Mouse (Mus musculus): ENCODE measurements around the gene Esr1. TPM values are rescaled to one million over a fixed set of nuclear protein-coding genes. Genes with fewer than 3 reads are reported as not detected.

The Esr1 gene
- polyA plus RNA-seq, 1 experiment from 2014 or later: 0.77 TPM

DNA sequence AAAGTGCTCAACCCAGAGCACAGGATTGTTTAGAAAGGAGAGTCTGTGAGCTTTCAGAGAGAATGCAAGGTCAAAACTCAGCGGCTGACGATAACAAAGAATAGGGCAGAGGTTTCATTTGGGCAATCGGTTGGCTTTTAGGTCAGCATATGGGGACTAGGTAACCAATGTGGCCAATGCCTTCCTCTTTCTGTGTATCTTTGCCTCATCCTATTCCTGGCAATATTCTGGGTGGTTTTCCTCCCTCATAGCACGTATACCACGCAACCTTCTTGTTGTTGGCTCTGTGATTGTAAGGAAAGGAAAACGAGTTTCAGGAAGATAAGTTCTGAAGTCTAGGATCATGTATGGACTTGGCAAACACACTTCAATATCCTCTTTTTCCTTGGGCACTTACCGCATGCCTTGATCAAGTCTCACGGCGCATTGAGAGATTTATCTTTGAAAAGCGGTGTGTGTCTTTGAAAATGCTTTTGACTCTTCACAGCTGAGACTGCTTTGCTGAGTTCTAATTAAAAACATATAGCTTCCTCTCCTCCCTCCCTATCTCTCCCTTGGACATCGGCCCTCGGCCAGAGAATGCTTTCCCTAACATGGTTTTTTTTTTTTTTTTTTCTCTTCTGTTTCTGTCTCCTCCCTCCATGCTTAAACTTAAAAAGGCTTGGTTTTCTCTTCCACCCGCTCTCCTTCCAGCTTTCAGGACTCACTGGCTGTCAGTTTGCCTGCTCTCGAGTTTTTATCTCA, 22.1 kb downstream of the Esr1 start:
- Histone ChIP-seq H3K27me3 (replicated peaks; ENCODE audit: control insufficient read depth, insufficient read depth, low read length) (no peaks in the 10 kb centered on the region), H3K9ac (ENCODE audit: low read depth, low read length) (no peak overlapping the region), H3K4me2 (replicated peaks; ENCODE audit: low read depth) (no peak overlapping the region), H3K4me1 (replicated peaks; ENCODE audit: control insufficient read depth, insufficient read depth, low read length) (no peaks in the 10 kb centered on the region), H3K4me3 (ENCODE audit: low read depth, low read length) (no peak overlapping the region), H3K9me3 (ENCODE audit: control insufficient read depth) (no peaks in the 10 kb centered on the region), H3K27ac (ENCODE audit: low read depth, low read length) (no peak overlapping the region), H3K36me3 (ENCODE audit: control insufficient read depth, insufficient read depth) (no peaks in the 10 kb centered on the region)
- TF ChIP-seq CTCF (IDR thresholded peaks at IDR 0.05; ENCODE audit: low read depth): no peak
- ATAC-seq: no peak
- 62% methylated on average over 14 of the region's 14 CpGs for WGBS

DNA sequence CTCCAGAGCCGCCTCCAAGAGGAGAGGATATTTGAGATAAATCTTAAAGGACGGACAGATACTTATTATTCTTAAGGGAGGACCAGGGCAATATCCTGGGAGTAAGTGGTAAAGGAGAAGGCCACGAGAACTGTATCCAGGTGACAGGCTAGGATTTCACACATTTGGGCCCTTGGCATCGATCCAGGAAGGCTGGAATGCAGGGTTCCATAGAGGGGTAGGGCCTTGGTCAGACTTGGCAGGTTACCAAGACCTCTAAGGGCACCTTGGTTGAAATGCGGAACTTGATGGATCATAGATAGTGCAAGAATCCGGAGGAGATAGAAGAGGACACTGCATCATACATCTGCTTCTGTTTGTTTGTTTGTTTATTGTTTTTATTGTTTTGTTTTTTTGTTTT, 24.3 kb downstream of the Esr1 start:
- WGBS: 80% methylated on average over 6 of the region's 6 CpGs
- no peak for ATAC-seq
- Histone ChIP-seq H3K4me1 (replicated peaks; ENCODE audit: control insufficient read depth, insufficient read depth, low read length) (no peaks in the 10 kb centered on the region), H3K27ac (ENCODE audit: low read depth, low read length) (no peak overlapping the region), H3K9me3 (ENCODE audit: control insufficient read depth) (no peaks in the 10 kb centered on the region), H3K4me2 (replicated peaks; ENCODE audit: low read depth) (no peak overlapping the region), H3K9ac (ENCODE audit: low read depth, low read length) (no peak overlapping the region), H3K4me3 (ENCODE audit: low read depth, low read length) (no peak overlapping the region), H3K27me3 (replicated peaks; ENCODE audit: control insufficient read depth, insufficient read depth, low read length) (no peaks in the 10 kb centered on the region), H3K36me3 (ENCODE audit: control insufficient read depth, insufficient read depth) (no peaks in the 10 kb centered on the region)
- TF ChIP-seq CTCF (IDR thresholded peaks at IDR 0.05; ENCODE audit: low read depth): no peak

DNA sequence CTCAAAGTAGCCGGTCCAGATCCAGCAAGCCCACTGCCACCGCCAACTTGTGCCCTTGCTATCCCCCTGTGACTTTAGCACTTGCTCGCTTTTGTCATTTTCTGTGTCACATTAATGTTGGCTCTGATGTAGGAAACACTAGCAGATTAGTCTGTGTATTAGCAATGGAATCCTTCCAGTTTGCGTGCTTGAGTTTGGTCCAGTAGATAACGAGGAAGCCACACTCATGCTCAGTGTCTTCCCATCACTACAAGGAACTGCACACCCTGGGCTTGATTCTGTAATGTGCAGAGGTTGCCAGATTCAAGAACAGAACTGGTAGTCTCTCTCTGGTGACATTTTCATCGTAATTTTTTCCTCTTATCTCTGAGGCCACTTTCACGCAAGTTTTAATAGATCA, 34.7 kb downstream of the Esr1 start:
- Histone ChIP-seq H3K27me3 (replicated peaks; ENCODE audit: control insufficient read depth, insufficient read depth, low read length) (no peaks in the 10 kb centered on the region), H3K9ac (ENCODE audit: low read depth, low read length) (no peak overlapping the region), H3K36me3 (ENCODE audit: control insufficient read depth, insufficient read depth) (no peaks in the 10 kb centered on the region), H3K27ac (ENCODE audit: low read depth, low read length) (no peak overlapping the region), H3K4me3 (ENCODE audit: low read depth, low read length) (no peak overlapping the region), H3K4me1 (replicated peaks; ENCODE audit: control insufficient read depth, insufficient read depth, low read length) (no peaks in the 10 kb centered on the region), H3K9me3 (ENCODE audit: control insufficient read depth) (no peaks in the 10 kb centered on the region), H3K4me2 (replicated peaks; ENCODE audit: low read depth) (no peak overlapping the region)
- TF ChIP-seq CTCF (IDR thresholded peaks at IDR 0.05; ENCODE audit: low read depth): no peak
- 81% methylated on average over 7 of the region's 7 CpGs for WGBS
- ATAC-seq: no peak

DNA sequence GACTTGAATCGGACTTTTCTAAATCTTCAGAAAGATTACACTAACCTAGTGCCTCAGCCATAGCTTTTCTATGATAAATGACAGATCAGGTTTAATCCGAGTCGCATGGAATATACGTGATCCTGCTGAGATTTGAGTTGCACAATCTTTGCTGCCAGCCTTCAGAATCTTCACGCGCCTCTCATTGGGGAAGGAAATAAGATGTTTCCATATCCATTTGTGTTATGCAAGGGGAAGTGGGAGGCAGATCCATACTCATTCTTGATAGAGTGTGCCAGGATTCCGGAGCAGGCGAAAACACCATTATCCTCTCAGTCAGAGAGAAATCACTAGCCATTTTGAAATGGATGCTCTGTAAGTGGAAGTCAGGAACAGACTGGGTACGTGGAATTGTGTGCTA, 35.5 kb downstream of the Esr1 start:
- ATAC-seq: no peak
- H3K4me3 ChIP-seq (ENCODE audit: low read depth, low read length): no peak overlapping the region
- no peak overlapping the region for H3K4me2 ChIP-seq (replicated peaks; ENCODE audit: low read depth)
- H3K36me3 ChIP-seq (ENCODE audit: control insufficient read depth, insufficient read depth): no peaks in the 10 kb centered on the region
- TF ChIP-seq CTCF (IDR thresholded peaks at IDR 0.05; ENCODE audit: low read depth): no peak
- no peak overlapping the region for H3K27ac ChIP-seq (ENCODE audit: low read depth, low read length)
- H3K27me3 ChIP-seq (replicated peaks; ENCODE audit: control insufficient read depth, insufficient read depth, low read length): no peaks in the 10 kb centered on the region
- H3K4me1 ChIP-seq (replicated peaks; ENCODE audit: control insufficient read depth, insufficient read depth, low read length): no peaks in the 10 kb centered on the region
- H3K9me3 ChIP-seq (ENCODE audit: control insufficient read depth): no peaks in the 10 kb centered on the region
- no peak overlapping the region for H3K9ac ChIP-seq (ENCODE audit: low read depth, low read length)
- 87% methylated on average over 9 of the region's 9 CpGs for WGBS

DNA sequence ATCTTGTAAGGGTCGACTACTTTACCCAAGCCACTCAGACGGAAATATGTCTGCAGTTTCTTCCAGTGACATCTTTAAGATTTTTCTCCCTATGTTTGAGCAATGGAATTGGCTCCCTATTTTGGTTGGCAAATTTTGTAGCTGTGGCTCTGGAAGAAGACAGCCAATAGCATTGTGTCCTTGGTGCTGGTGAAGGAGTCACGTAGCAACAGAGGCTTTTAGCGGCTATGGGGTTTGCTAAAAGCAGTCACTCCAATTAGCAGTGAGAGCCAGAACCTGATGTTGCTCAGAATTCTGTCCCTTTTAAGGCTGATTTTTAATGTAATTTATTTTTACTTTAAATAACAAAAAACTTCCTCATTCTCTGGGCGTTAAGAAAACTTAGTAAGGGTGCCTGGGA, 54.0 kb downstream of the Esr1 start:
- no peak overlapping the region for H3K4me2 ChIP-seq (replicated peaks; ENCODE audit: low read depth)
- H3K9ac ChIP-seq (ENCODE audit: low read depth, low read length): no peak overlapping the region
- no peaks in the 10 kb centered on the region for H3K27me3 ChIP-seq (replicated peaks; ENCODE audit: control insufficient read depth, insufficient read depth, low read length)
- H3K36me3 ChIP-seq (ENCODE audit: control insufficient read depth, insufficient read depth): no peaks in the 10 kb centered on the region
- WGBS: 86% methylated on average over 5 of the region's 5 CpGs
- H3K4me1 ChIP-seq (replicated peaks; ENCODE audit: control insufficient read depth, insufficient read depth, low read length): no peaks in the 10 kb centered on the region
- no peak overlapping the region for H3K4me3 ChIP-seq (ENCODE audit: low read depth, low read length)
- no peak for ATAC-seq
- TF ChIP-seq CTCF (IDR thresholded peaks at IDR 0.05; ENCODE audit: low read depth): no peak
- no peaks in the 10 kb centered on the region for H3K9me3 ChIP-seq (ENCODE audit: control insufficient read depth)
- H3K27ac ChIP-seq (ENCODE audit: low read depth, low read length): no peak overlapping the region

DNA sequence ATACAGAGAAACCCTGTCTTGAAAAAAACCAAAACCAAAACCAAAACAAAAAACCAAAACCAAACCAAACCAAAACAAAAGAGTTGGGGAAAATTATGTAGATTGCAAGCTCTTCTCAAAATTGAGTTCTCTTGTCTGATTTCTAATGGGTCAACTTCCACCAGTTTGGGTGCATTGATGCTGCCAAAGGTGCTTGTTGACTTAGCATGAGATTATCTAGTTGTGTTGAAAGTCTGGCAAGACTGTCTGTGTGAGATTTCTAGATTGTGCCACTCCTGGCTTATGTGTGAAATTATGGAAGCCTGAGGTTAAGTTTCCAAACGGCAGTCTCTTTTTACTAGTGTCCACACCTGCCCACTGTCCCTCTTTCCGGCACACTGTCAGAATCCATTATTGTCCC, 55.6 kb downstream of the Esr1 start:
- no peaks in the 10 kb centered on the region for H3K9me3 ChIP-seq (ENCODE audit: control insufficient read depth)
- 88% methylated on average over 2 of the region's 2 CpGs for WGBS
- no peak overlapping the region for H3K4me2 ChIP-seq (replicated peaks; ENCODE audit: low read depth)
- TF ChIP-seq CTCF (IDR thresholded peaks at IDR 0.05; ENCODE audit: low read depth): no peak
- H3K4me1 ChIP-seq (replicated peaks; ENCODE audit: control insufficient read depth, insufficient read depth, low read length): no peaks in the 10 kb centered on the region
- H3K4me3 ChIP-seq (ENCODE audit: low read depth, low read length): no peak overlapping the region
- no peak overlapping the region for H3K27ac ChIP-seq (ENCODE audit: low read depth, low read length)
- no peaks in the 10 kb centered on the region for H3K36me3 ChIP-seq (ENCODE audit: control insufficient read depth, insufficient read depth)
- H3K9ac ChIP-seq (ENCODE audit: low read depth, low read length): no peak overlapping the region
- ATAC-seq: no peak
- H3K27me3 ChIP-seq (replicated peaks; ENCODE audit: control insufficient read depth, insufficient read depth, low read length): no peaks in the 10 kb centered on the region

Measured in intestine, postnatal 0 days (tissue).